Mouse (Mus musculus) hindbrain, embryonic 12.5 days (tissue): Measurements from ENCODE around the gene Dgki. TPM values are rescaled to one million over a fixed set of nuclear protein-coding genes. Genes with fewer than 3 reads are reported as not detected.

Experiments
- ATAC-seq: fragments of 200-750 bp; cut with Nextera tagmentation; 2 replicates; pipeline ENCODE4 v1.8.0; 2017; ENCODE audit warnings: moderate TSS enrichment; ENCODE audit not compliant: low FRiP score
- H3K27ac ChIP-seq: fragments of 300-500 bp; sonication (generic); 2 replicates; pipeline ENCODE4 v1.5.1; 2016; ENCODE audit warnings: mild to moderate bottlenecking
- H3K27me3 ChIP-seq: fragments of 300-500 bp; sonication (generic); 2 replicates; pipeline ENCODE4 v1.6.1; 2016; ENCODE audit warnings: mild to moderate bottlenecking
- H3K36me3 ChIP-seq: fragments of 300-500 bp; sonication (generic); 2 replicates; pipeline ENCODE4 v1.6.1; 2016; ENCODE audit warnings: mild to moderate bottlenecking
- H3K4me1 ChIP-seq: fragments of 300-500 bp; sonication (generic); 2 replicates; pipeline ENCODE4 v1.6.1; 2016
- H3K4me2 ChIP-seq: fragments of 300-500 bp; sonication (generic); replicated peaks from 2 replicates; pipeline ENCODE4 v1.6.1; 2016; ENCODE audit warnings: mild to moderate bottlenecking
- H3K4me3 ChIP-seq: fragments of 300-500 bp; sonication (generic); 2 replicates; pipeline ENCODE4 v1.5.1; 2016; ENCODE audit warnings: mild to moderate bottlenecking
- H3K9ac ChIP-seq: fragments of 300-500 bp; sonication (generic); 2 replicates; pipeline ENCODE4 v1.6.1; 2016; ENCODE audit warnings: mild to moderate bottlenecking, moderate library complexity
- H3K9me3 ChIP-seq: fragments of 300-500 bp; sonication (generic); replicated peaks from 2 replicates; pipeline ENCODE4 v1.6.1; 2016; ENCODE audit warnings: mild to moderate bottlenecking
- WGBS: fragments of 180-500 bp; shearing (Covaris S2); methylation state at CpG from one replicate; pipeline ENCODE4 v1.1.7; 2016; 5-methylcytosine and 5-hydroxymethylcytosine counted together
- polyA plus RNA-seq: library from polyadenylated mRNA; unstranded; fragments of >200 nt; fragmentation: Nextera tagmentation; extraction: Ambion mirVana; gene quantifications from 2 replicates; pipeline ENCODE4 v1.2.1, GENCODE M21; 2016

The Dgki gene
- polyA plus RNA-seq, 1 experiment from 2014 or later, result 4.2 TPM

DNA sequence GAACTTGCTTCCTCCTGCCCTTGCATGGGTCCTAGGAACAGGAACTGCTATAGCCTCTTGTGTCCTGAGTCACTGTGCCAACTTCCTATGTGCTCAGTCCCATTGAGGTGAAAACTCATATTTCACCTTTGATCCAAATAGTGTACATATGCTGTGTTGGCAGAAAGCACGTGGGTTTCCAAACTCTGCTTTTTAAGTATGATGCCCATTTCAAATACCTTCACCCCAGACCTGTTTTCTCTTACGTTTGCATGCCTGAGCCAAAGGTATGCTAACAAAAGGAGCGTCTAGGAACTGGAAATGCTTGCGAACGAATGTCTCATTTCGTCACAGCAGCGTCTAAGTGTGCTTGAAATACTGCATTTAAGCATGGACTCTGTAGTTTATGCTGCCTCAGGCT, 41.3 kb downstream of the Dgki start:
- Histone ChIP-seq H3K4me2 (no peak overlapping the region), H3K27me3 (no peaks in the 10 kb centered on the region), H3K4me3 (no peak overlapping the region), H3K9me3 (no peaks in the 10 kb centered on the region), H3K4me1 (no peaks in the 10 kb centered on the region), H3K9ac (no peak overlapping the region), H3K36me3 (no peaks in the 10 kb centered on the region), H3K27ac (no peak overlapping the region)
- WGBS, result 90% methylated on average over 7 of the region's 7 CpGs
- no peak for ATAC-seq

- Histone ChIP-seq H3K27ac (no peak overlapping the region), H3K27me3 (no peaks in the 10 kb centered on the region), H3K9ac (no peak overlapping the region), H3K4me1 (no peaks in the 10 kb centered on the region), H3K36me3 (no peaks in the 10 kb centered on the region), H3K4me2 (no peak overlapping the region), H3K9me3 (no peaks in the 10 kb centered on the region), H3K4me3 (no peak overlapping the region)
- no peak for ATAC-seq
- 47% methylated on average over 8 of the region's 8 CpGs for WGBS
Measured at GRCm38 (mm10) chr6:37254144-37254543, 45.8 kb downstream of the Dgki start.

GRCm38 (mm10) chr6:37252536-37252935, 47.4 kb downstream of the Dgki start:
- Histone ChIP-seq H3K9me3 (no peaks in the 10 kb centered on the region), H3K4me1 (no peaks in the 10 kb centered on the region), H3K9ac (no peak overlapping the region), H3K27ac (no peak overlapping the region), H3K27me3 (no peaks in the 10 kb centered on the region), H3K36me3 (no peaks in the 10 kb centered on the region), H3K4me2 (no peak overlapping the region), H3K4me3 (no peak overlapping the region)
- 86% methylated on average over 4 of the region's 4 CpGs for WGBS
- no peak for ATAC-seq

- Histone ChIP-seq H3K36me3 (no peaks in the 10 kb centered on the region), H3K27me3 (no peaks in the 10 kb centered on the region), H3K27ac (no peak overlapping the region), H3K9me3 (no peaks in the 10 kb centered on the region), H3K4me3 (no peak overlapping the region), H3K9ac (no peak overlapping the region), H3K4me1 (no peaks in the 10 kb centered on the region), H3K4me2 (no peak overlapping the region)
- WGBS, result 90% methylated on average over 2 of the region's 2 CpGs
- no peak for ATAC-seq
Measured at GRCm38 (mm10) chr6:37250671-37251070, 49.3 kb downstream of the Dgki start.

- Histone ChIP-seq H3K4me3 (no peak overlapping the region), H3K9me3 (no peaks in the 10 kb centered on the region), H3K36me3 (no peaks in the 10 kb centered on the region), H3K27me3 (no peaks in the 10 kb centered on the region), H3K27ac (no peak overlapping the region), H3K4me1 (no peaks in the 10 kb centered on the region), H3K4me2 (no peak overlapping the region), H3K9ac (no peak overlapping the region)
- WGBS, result 88% methylated on average over 7 of the region's 7 CpGs
- ATAC-seq, result no peak
Measured at GRCm38 (mm10) chr6:37245757-37246156, 54.2 kb downstream of the Dgki start.

GRCm38 (mm10) chr6:37244074-37244473, 55.9 kb downstream of the Dgki start:
- no peak for ATAC-seq
- Histone ChIP-seq H3K9me3 (no peaks in the 10 kb centered on the region), H3K36me3 (no peaks in the 10 kb centered on the region), H3K27ac (no peak overlapping the region), H3K9ac (no peak overlapping the region), H3K4me1 (0 out of 2 replicates have a peak, but pooled peaks cover 2% of the 10 kb centered on the region), H3K4me3 (no peak overlapping the region), H3K27me3 (no peaks in the 10 kb centered on the region), H3K4me2 (no peak overlapping the region)
- WGBS, result 89% methylated on average over 11 of the region's 11 CpGs

GRCm38 (mm10) chr6:37242769-37243121, 57.2 kb downstream of the Dgki start:
- no peak overlapping the region for H3K27ac ChIP-seq
- no peaks in the 10 kb centered on the region for H3K27me3 ChIP-seq
- H3K9me3 ChIP-seq, result no peaks in the 10 kb centered on the region
- H3K36me3 ChIP-seq, result no peaks in the 10 kb centered on the region
- no peak overlapping the region for H3K9ac ChIP-seq
- no peak for ATAC-seq
- no peak overlapping the region for H3K4me2 ChIP-seq
- 0 out of 2 replicates have a peak, but pooled peaks cover 2% of the 10 kb centered on the region for H3K4me1 ChIP-seq
- WGBS, result 58% methylated on average over 5 of the region's 5 CpGs
- no peak overlapping the region for H3K4me3 ChIP-seq

DNA sequence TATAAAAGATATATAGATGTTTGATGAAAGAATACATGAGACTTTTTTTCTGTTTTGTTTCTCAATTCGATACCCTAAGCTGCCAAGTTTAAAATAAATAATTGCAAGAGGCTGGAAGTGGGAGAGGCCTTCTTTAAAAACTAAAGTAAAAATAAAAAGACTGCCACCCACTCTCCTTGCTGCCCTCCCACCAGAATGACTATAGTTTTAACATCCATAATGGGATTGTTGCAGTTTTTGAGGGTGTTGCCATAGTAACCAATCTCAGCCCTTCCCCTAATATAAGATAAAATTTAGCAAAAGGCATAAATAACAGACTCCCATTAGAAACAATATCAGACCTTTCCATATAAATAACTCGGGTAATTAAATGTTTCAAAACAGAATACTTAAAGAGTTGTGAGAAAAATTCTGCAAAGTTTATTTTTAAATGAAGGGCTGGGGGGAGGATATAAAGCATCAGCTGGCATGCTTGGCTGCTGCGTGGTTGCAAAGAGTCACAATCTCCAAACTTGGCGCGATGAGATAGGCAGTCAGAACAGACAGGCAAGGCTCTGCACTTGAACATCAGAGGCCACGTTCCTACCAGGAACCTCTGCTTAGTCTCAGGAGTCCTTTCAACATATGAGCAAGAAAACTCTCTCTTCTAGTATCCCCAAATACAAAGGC, 57.8 kb downstream of the Dgki start:
- no peaks in the 10 kb centered on the region for H3K9me3 ChIP-seq
- H3K9ac ChIP-seq, result no peak overlapping the region
- no peaks in the 10 kb centered on the region for H3K36me3 ChIP-seq
- no peak overlapping the region for H3K4me2 ChIP-seq
- H3K27me3 ChIP-seq, result no peaks in the 10 kb centered on the region
- 0 out of 2 replicates have a peak, but pooled peaks cover 2% of the 10 kb centered on the region for H3K4me1 ChIP-seq
- 67% methylated on average over 6 of the region's 6 CpGs for WGBS
- no peak for ATAC-seq
- H3K27ac ChIP-seq, result no peak overlapping the region
- H3K4me3 ChIP-seq, result no peak overlapping the region

DNA sequence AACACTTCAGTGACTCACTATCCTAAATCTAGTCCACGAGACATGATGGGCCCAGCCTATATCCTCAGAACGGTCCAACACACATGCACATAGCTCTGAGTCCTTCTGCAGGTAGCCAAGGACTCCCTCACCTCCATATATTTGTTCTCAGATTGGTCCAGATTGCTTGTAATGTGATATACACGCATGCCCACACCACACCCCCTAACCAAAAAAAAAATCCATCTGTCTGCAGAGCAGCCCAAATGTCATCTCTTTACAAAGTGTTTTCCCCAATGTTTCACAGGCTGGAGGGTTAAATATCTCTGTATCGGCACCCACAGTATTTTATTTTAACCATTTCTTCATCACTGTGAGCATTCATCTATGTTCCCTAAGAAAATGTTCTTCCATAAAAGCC, 58.5 kb downstream of the Dgki start:
- WGBS, result 86% methylated on average over 4 of the region's 4 CpGs

GRCm38 (mm10) chr6:37240140-37240539, 59.8 kb downstream of the Dgki start:
- WGBS, result 82% methylated on average over 7 of the region's 7 CpGs

More for the DNA sequence above, 58.5 kb downstream of the Dgki start:
- Histone ChIP-seq H3K4me3 (no peak overlapping the region), H3K9me3 (no peaks in the 10 kb centered on the region), H3K4me1 (0 out of 2 replicates have a peak, but pooled peaks cover 2% of the 10 kb centered on the region), H3K27me3 (no peaks in the 10 kb centered on the region), H3K4me2 (no peak overlapping the region), H3K27ac (no peak overlapping the region), H3K9ac (no peak overlapping the region), H3K36me3 (no peaks in the 10 kb centered on the region)
- ATAC-seq, result no peak

GRCm38 (mm10) chr6:37236893-37237292, 63.1 kb downstream of the Dgki start:
- 0 out of 2 replicates have a peak, but pooled peaks cover 2% of the 10 kb centered on the region for H3K4me1 ChIP-seq
- H3K36me3 ChIP-seq, result no peaks in the 10 kb centered on the region
- no peak overlapping the region for H3K4me2 ChIP-seq
- H3K9ac ChIP-seq, result no peak overlapping the region
- no peak overlapping the region for H3K4me3 ChIP-seq
- no peaks in the 10 kb centered on the region for H3K9me3 ChIP-seq
- H3K27me3 ChIP-seq, result no peaks in the 10 kb centered on the region
- no peak overlapping the region for H3K27ac ChIP-seq
- 61% methylated on average over 2 of the region's 2 CpGs for WGBS
- no peak for ATAC-seq

More at GRCm38 (mm10) chr6:37240140-37240539, 59.8 kb downstream of the Dgki start:
- no peak for ATAC-seq
- H3K36me3 ChIP-seq, result no peaks in the 10 kb centered on the region
- H3K4me3 ChIP-seq, result no peak overlapping the region
- no peaks in the 10 kb centered on the region for H3K9me3 ChIP-seq
- H3K4me2 ChIP-seq, result no peak overlapping the region
- H3K27ac ChIP-seq, result no peak overlapping the region
- H3K27me3 ChIP-seq, result no peaks in the 10 kb centered on the region
- no peak overlapping the region for H3K9ac ChIP-seq
- H3K4me1 ChIP-seq, result 0 out of 2 replicates have a peak, but pooled peaks cover 2% of the 10 kb centered on the region

DNA sequence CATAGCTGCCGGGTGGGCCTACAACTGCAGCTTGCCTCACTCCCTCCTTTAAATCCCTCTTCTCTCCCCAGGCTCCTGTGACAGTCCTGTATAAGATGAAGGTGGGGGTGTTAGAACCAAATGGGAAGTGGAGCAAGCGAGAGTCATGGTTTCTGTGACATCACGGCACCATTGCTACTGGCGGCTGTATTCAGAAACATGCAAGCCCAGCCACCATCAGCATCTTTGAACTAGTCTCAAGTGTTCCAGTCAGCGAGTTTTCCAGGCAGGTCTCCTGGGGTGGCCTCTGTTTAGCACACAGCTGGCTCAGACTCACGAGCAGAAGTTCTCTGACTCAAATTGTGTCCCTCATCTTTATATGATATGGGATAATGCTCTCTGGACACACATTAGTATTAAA, 68.8 kb downstream of the Dgki start:
- no peak overlapping the region for H3K27ac ChIP-seq
- H3K4me3 ChIP-seq, result no peak overlapping the region
- no peaks in the 10 kb centered on the region for H3K27me3 ChIP-seq
- no peak overlapping the region for H3K4me2 ChIP-seq
- no peaks in the 10 kb centered on the region for H3K36me3 ChIP-seq
- no peaks in the 10 kb centered on the region for H3K9me3 ChIP-seq
- H3K4me1 ChIP-seq, result no peaks in the 10 kb centered on the region
- ATAC-seq, result no peak
- WGBS, result 61% methylated on average over 6 of the region's 6 CpGs
- no peak overlapping the region for H3K9ac ChIP-seq

DNA sequence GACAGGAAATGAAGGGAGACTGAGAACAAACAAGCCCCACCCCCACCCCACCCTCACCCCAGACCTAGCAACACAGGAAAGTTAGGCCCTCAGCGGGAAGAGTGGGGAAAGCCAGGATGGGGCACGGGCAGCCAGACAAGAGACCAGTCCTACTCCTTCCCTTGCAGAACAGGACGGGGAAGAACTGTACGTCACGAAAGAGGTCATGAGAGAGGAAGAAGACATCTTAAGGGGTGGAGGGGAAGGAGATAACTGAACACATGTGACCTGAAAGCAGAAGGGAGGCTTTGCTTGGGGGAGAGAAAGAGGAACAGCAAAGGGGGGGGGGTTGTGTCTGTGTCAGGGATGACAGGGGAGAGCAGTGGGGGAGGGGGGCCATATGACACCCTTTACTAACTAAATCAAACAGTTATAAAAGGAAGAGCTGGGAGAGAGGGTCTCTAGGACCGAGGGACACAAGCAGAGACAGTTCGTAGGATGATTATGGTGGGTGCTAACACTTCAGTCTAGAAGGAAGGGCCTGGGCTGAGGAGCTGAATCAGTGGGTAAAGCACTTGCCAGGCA, 77.0 kb downstream of the Dgki start:
- ATAC-seq, result no peak
- Histone ChIP-seq H3K27ac (no peak overlapping the region), H3K9ac (no peak overlapping the region), H3K4me1 (peaks cover 7% of the 10 kb centered on the region), H3K9me3 (no peaks in the 10 kb centered on the region), H3K4me2 (no peak overlapping the region), H3K4me3 (no peak overlapping the region), H3K27me3 (no peaks in the 10 kb centered on the region), H3K36me3 (no peaks in the 10 kb centered on the region)
- 68% methylated on average over 7 of the region's 7 CpGs for WGBS
